Mouse (Mus musculus) MEL (cell line): ENCODE measurements around the gene Dock4. TPM values are rescaled to one million over a fixed set of nuclear protein-coding genes. Genes with fewer than 3 reads are reported as not detected.

Experiments used
- DNase-seq: peaks from one replicate; pipeline ENCODE4 v3.0.0; 2011; ENCODE audit warnings: low read depth, low spot score
- H3K27ac ChIP-seq: 2 replicates; pipeline ENCODE4 v1.5.1; 2012; ENCODE audit warnings: low read depth, mild to moderate bottlenecking, control low read depth, low read length, moderate library complexity; ENCODE audit not compliant: control insufficient read depth
- H3K27me3 ChIP-seq, 2 experiments: fragments of 150-350 bp in 1 of 2; sonication (generic) in 1 of 2; 2 replicates each; pipeline ENCODE4 v1.6.1; 2012; ENCODE audit warnings: low read length in 2 of 2, mild to moderate bottlenecking in 2 of 2, improper control_type of control experiment in 1 of 2, moderate library complexity in 1 of 2; ENCODE audit not compliant: insufficient read depth in 2 of 2, control insufficient read depth in 1 of 2
- H3K36me3 ChIP-seq, 2 experiments: 2 replicates each; pipeline ENCODE4 v1.6.1; 2012 to 2014; ENCODE audit warnings: low read length in 2 of 2, improper control_type of control experiment in 1 of 2, inconsistent platforms in 1 of 2, mild to moderate bottlenecking in 1 of 2; ENCODE audit not compliant: insufficient read depth in 2 of 2, control insufficient read depth in 1 of 2
- H3K4me1 ChIP-seq, 2 experiments: fragments of 150-350 bp in 1 of 2; sonication (generic) in 1 of 2; 2 replicates each; pipeline ENCODE4 v1.6.1; 2012; ENCODE audit warnings: low read length in 2 of 2, improper control_type of control experiment in 1 of 2, mild to moderate bottlenecking in 1 of 2; ENCODE audit not compliant: insufficient read depth in 2 of 2, control insufficient read depth in 1 of 2
- H3K4me3 ChIP-seq, 2 experiments: fragments of 150-350 bp in 1 of 2; sonication (generic) in 1 of 2; 2 replicates each; pipeline ENCODE4 v1.5.1; 2012; ENCODE audit warnings: low read depth in 2 of 2, low read length in 2 of 2, mild to moderate bottlenecking in 2 of 2, moderate library complexity in 2 of 2, control low read depth in 1 of 2, improper control_type of control experiment in 1 of 2; ENCODE audit not compliant: control insufficient read depth in 1 of 2, insufficient read depth in 1 of 2
- H3K79me2 ChIP-seq: 2 replicates; pipeline ENCODE4 v1.6.1; 2012; ENCODE audit warnings: mild to moderate bottlenecking, low read length, moderate library complexity; ENCODE audit not compliant: control insufficient read depth, poor library complexity, insufficient read depth
- H3K9ac ChIP-seq: 2 replicates; pipeline ENCODE4 v1.6.1; 2012; ENCODE audit warnings: low read depth, mild to moderate bottlenecking, control low read depth, low read length, moderate library complexity; ENCODE audit not compliant: control insufficient read depth, poor library complexity, severe bottlenecking
- H3K9me3 ChIP-seq: fragments of 150-350 bp; sonication (generic); replicated peaks from 2 replicates; pipeline ENCODE4 v1.6.1; 2012; ENCODE audit warnings: mild to moderate bottlenecking, low read length, improper control_type of control experiment, moderate library complexity; ENCODE audit not compliant: insufficient read depth
- BHLHE40 ChIP-seq: IDR thresholded peaks from 2 replicates; pipeline ENCODE4 v1.6.1; 2012; ENCODE audit warnings: low read depth, mild to moderate bottlenecking, inconsistent platforms, low read length, improper control_type of control experiment, borderline replicate concordance
- CHD1 ChIP-seq: IDR thresholded peaks from 2 replicates; pipeline ENCODE4 v1.6.1; 2012; ENCODE audit warnings: low read depth, mild to moderate bottlenecking, inconsistent platforms, low read length, improper control_type of control experiment
- CTCF ChIP-seq, 3 experiments: IDR thresholded peaks in 2 of 3; conservative IDR thresholded peaks in 1 of 3; 2 replicates each; pipeline ENCODE4 v1.5.1; 2011 to 2012; ENCODE audit warnings: low read length in 3 of 3, low read depth in 2 of 3, mild to moderate bottlenecking in 2 of 3, improper control_type of control experiment in 1 of 3, inconsistent platforms in 1 of 3, mixed read lengths in 1 of 3, moderate library complexity in 1 of 3; ENCODE audit not compliant: control insufficient read depth in 1 of 3, insufficient read depth in 1 of 3, poor library complexity in 1 of 3, severe bottlenecking in 1 of 3
- E2F4 ChIP-seq: IDR thresholded peaks from 2 replicates; pipeline ENCODE4 v1.6.1; 2011; ENCODE audit warnings: low read depth, low read length, improper control_type of control experiment, borderline replicate concordance
- EP300 ChIP-seq, 2 experiments: IDR thresholded peaks; 2 replicates each; pipeline ENCODE4 v1.6.1; 2011; ENCODE audit warnings: improper control_type of control experiment in 2 of 2, low read length in 2 of 2, low read depth in 1 of 2, mild to moderate bottlenecking in 1 of 2
- GATA1 ChIP-seq: IDR thresholded peaks from 2 replicates; pipeline ENCODE4 v1.6.1; 2011; ENCODE audit warnings: low read depth, low read length, improper control_type of control experiment
- MAX ChIP-seq: IDR thresholded peaks from 2 replicates; pipeline ENCODE4 v1.6.1; 2011; ENCODE audit warnings: low read length, improper control_type of control experiment
- MYB ChIP-seq: IDR thresholded peaks from 2 replicates; pipeline ENCODE4 v1.6.1; 2011; ENCODE audit warnings: mild to moderate bottlenecking, low read depth, low read length, improper control_type of control experiment
- MYC ChIP-seq: IDR thresholded peaks from 2 replicates; pipeline ENCODE4 v1.6.1; 2011; ENCODE audit warnings: low read depth, mild to moderate bottlenecking, low read length, improper control_type of control experiment, moderate library complexity
- POLR2AphosphoS2 ChIP-seq: IDR thresholded peaks from 2 replicates; pipeline ENCODE4 v1.6.1; 2011; ENCODE audit warnings: low read length, improper control_type of control experiment
- POLR2AphosphoS5 ChIP-seq: IDR thresholded peaks from 2 replicates; pipeline ENCODE4 v1.6.1; 2012; ENCODE audit warnings: low read depth, borderline replicate concordance, mild to moderate bottlenecking, inconsistent platforms, low read length, moderate library complexity, mixed read lengths
- RAD21 ChIP-seq: IDR thresholded peaks from 2 replicates; pipeline ENCODE4 v1.6.1; 2011; ENCODE audit warnings: mild to moderate bottlenecking, low read depth, low read length, improper control_type of control experiment
- SIN3A ChIP-seq: IDR thresholded peaks from 2 replicates; pipeline ENCODE4 v1.6.1; 2012; ENCODE audit warnings: low read length, improper control_type of control experiment, inconsistent platforms
- TAL1 ChIP-seq: IDR thresholded peaks from 2 replicates; pipeline ENCODE4 v1.6.1; 2012; ENCODE audit warnings: mild to moderate bottlenecking, inconsistent platforms, low read length, moderate library complexity, mixed read lengths
- polyA plus RNA-seq, 2 experiments: library from polyadenylated mRNA; stranded (reverse) in 1 of 2; unstranded in 1 of 2; fragments of >175 nt in 1 of 2; fragments of >200 nt in 1 of 2; gene quantifications; 2 replicates each; pipeline versions ENCODE4 v1.2.1 to v1.2.4; 2012; ENCODE audit warnings: low replicate concordance in 2 of 2, low read depth in 1 of 2; ENCODE audit not compliant: insufficient read length in 2 of 2, insufficient read depth in 1 of 2, missing spikeins in 1 of 2
- total RNA-seq: library from RNA; depleted of rRNA; stranded (reverse); fragments of 300-350 nt; gene quantifications from 2 replicates; pipeline ENCODE4 v1.2.3, GENCODE M21; 2012

Gene Dock4
- total and polyA plus RNA-seq, 3 experiments = 0.08 to 0.17 TPM; not detected in 1

- TF ChIP-seq MAX = no peak
- no peak for TF ChIP-seq CTCF (IDR thresholded peaks at IDR 0.05 in 2 of 3, conservative IDR thresholded peaks at IDR 0.05 in 1 of 3; ENCODE audit: control insufficient read depth in 1 of 3, insufficient read depth in 1 of 3, low read depth in 2 of 3, low read length in 3 of 3, poor library complexity in 1 of 3, severe bottlenecking in 1 of 3)
- no peak for TF ChIP-seq SIN3A
- no peak for TF ChIP-seq GATA1
- TF ChIP-seq BHLHE40 = no peak
- TF ChIP-seq CHD1 = no peak
- no peak for TF ChIP-seq POLR2AphosphoS5
- no peak for TF ChIP-seq RAD21
- no peak for TF ChIP-seq TAL1
- no peak for TF ChIP-seq POLR2AphosphoS2
- TF ChIP-seq E2F4 = no peak
- TF ChIP-seq MYB = no peak
- TF ChIP-seq EP300 (IDR thresholded peaks at IDR 0.05; ENCODE audit: low read depth in 1 of 2, low read length in 2 of 2) = no peak
Observed at GRCm38 (mm10) chr12:40773091-40773490, 327.3 kb downstream of the Dock4 start.

GRCm38 (mm10) chr12:40781554-40781953 lies 335.8 kb downstream of the Dock4 start:
- Histone ChIP-seq H3K79me2 (no peaks in the 10 kb centered on the region), H3K4me1 (no peaks in the 10 kb centered on the region), H3K9me3 (no peaks in the 10 kb centered on the region), H3K27ac (no peak overlapping the region), H3K9ac (no peak overlapping the region), H3K27me3 (no peaks in the 10 kb centered on the region), H3K36me3 (no peaks in the 10 kb centered on the region), H3K4me3 (no peak overlapping the region)
- peak; percentile 2 for DNase-seq
- TF ChIP-seq MYC = no peak
- TF ChIP-seq TAL1 = no peak

More at GRCm38 (mm10) chr12:40773091-40773490, 327.3 kb downstream of the Dock4 start:
- Histone ChIP-seq H3K36me3 (no peaks in the 10 kb centered on the region), H3K4me3 (no peak overlapping the region), H3K9me3 (no peaks in the 10 kb centered on the region), H3K27ac (no peak overlapping the region), H3K4me1 (no peaks in the 10 kb centered on the region), H3K27me3 (no peaks in the 10 kb centered on the region), H3K79me2 (no peaks in the 10 kb centered on the region), H3K9ac (no peak overlapping the region)
- no peak for DNase-seq

GRCm38 (mm10) chr12:40788621-40789111 lies 342.9 kb downstream of the Dock4 start:
- Histone ChIP-seq H3K27ac (no peak overlapping the region), H3K4me1 (no peaks in the 10 kb centered on the region), H3K27me3 (peaks cover 0 to 3% of the 10 kb centered on the region in 2 experiments; a peak in 2 of 4 replicates), H3K4me3 (no peak overlapping the region), H3K36me3 (no peaks in the 10 kb centered on the region), H3K9me3 (no peaks in the 10 kb centered on the region), H3K79me2 (no peaks in the 10 kb centered on the region), H3K9ac (no peak overlapping the region)
- TF ChIP-seq EP300 (IDR thresholded peaks at IDR 0.05; ENCODE audit: low read depth in 1 of 2, low read length in 2 of 2) = no peak
- no peak for DNase-seq
